Mouse (Mus musculus): ENCODE data around the gene Nt5c. TPM values are rescaled to one million over a fixed set of nuclear protein-coding genes. Genes with fewer than 3 reads are reported as not detected.
"Not testable (repeated sequence)": the region's sequence is repeated elsewhere in the genome, so short reads cannot be mapped to it uniquely, and the experiment has no call there.

Gene Nt5c
- polyA plus RNA-seq, 1 experiment from 2014 or later = 69.0 TPM

DNA sequence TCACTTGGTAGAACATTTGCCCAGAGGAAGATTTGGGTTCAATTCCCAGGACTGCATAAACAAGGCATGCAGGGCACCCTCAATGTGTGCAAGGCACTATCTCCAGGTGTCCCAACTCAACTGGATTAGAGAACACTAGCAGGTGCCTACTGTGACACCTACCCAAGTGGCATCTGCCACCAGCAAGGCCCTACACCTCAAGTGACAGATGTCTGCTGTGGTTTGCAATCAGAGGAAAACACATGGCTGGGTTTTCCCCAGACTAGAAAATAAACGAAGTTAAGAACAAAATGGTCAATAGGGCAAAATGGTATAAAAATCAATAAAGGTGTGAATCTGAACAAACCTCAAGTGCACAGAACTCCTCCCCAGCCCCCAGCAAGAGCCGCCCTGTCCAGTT, 16.4 kb upstream of the Nt5c start:
- H3K4me3 ChIP-seq = no peak overlapping the region
- WGBS (ENCODE audit: insufficient replicate concordance) = 46% methylated on average over 2 of the region's 2 CpGs
- peak overlapping the region; percentile 62 for H3K4me2 ChIP-seq
- peaks cover 85% of the 10 kb centered on the region for H3K4me1 ChIP-seq
- no peaks in the 10 kb centered on the region for H3K9me3 ChIP-seq (replicated peaks)
- H3K9ac ChIP-seq = peak overlapping the region; percentile 51; the same call in 1 of the 2 replicates
- H3K36me3 ChIP-seq = peaks cover 33% of the 10 kb centered on the region
- ATAC-seq = no peak
- no peaks in the 10 kb centered on the region for H3K27me3 ChIP-seq (replicated peaks)
- peak overlapping the region; percentile 89 for H3K27ac ChIP-seq

- H3K27me3 ChIP-seq (replicated peaks) = no peaks in the 10 kb centered on the region
- peak overlapping the region; percentile 59 for H3K9ac ChIP-seq
- peaks cover 47% of the 10 kb centered on the region for H3K36me3 ChIP-seq
- H3K4me3 ChIP-seq = peak overlapping the region; percentile 20
- ATAC-seq = peak; percentile 78
- no peaks in the 10 kb centered on the region for H3K9me3 ChIP-seq (replicated peaks)
- H3K27ac ChIP-seq = peak overlapping the region; percentile 89
- WGBS (ENCODE audit: insufficient replicate concordance) = 19% methylated on average over 3 of the region's 3 CpGs
- H3K4me1 ChIP-seq = peaks cover 70% of the 10 kb centered on the region
- H3K4me2 ChIP-seq = peak overlapping the region; percentile 62
Measured at GRCm38 (mm10) chr11:115506586-115506985, 14.9 kb upstream of the Nt5c start.

- Histone ChIP-seq H3K4me3 (no peak overlapping the region), H3K36me3 (peaks cover 76% of the 10 kb centered on the region), H3K4me1 (peaks cover 31% of the 10 kb centered on the region), H3K9me3 (replicated peaks) (no peaks in the 10 kb centered on the region), H3K27me3 (replicated peaks) (no peaks in the 10 kb centered on the region), H3K27ac (no peak overlapping the region), H3K4me2 (no peak overlapping the region), H3K9ac (no peak overlapping the region)
- ATAC-seq = no peak
- 91% methylated on average over 6 of the region's 6 CpGs for WGBS (ENCODE audit: insufficient replicate concordance)
Measured at GRCm38 (mm10) chr11:115502636-115503035, 11.0 kb upstream of the Nt5c start.

GRCm38 (mm10) chr11:115496559-115496958, 4.9 kb upstream of the Nt5c start:
- not testable (repeated sequence) for H3K9ac ChIP-seq; ATAC-seq; H3K27me3 ChIP-seq (replicated peaks); H3K4me3 ChIP-seq; H3K9me3 ChIP-seq (replicated peaks); H3K4me2 ChIP-seq; H3K27ac ChIP-seq
- WGBS (ENCODE audit: insufficient replicate concordance) = 77% methylated on average over 9 of the region's 9 CpGs
- H3K36me3 ChIP-seq = peaks cover 48% of the 10 kb centered on the region
- peaks cover 13% of the 10 kb centered on the region for H3K4me1 ChIP-seq

DNA sequence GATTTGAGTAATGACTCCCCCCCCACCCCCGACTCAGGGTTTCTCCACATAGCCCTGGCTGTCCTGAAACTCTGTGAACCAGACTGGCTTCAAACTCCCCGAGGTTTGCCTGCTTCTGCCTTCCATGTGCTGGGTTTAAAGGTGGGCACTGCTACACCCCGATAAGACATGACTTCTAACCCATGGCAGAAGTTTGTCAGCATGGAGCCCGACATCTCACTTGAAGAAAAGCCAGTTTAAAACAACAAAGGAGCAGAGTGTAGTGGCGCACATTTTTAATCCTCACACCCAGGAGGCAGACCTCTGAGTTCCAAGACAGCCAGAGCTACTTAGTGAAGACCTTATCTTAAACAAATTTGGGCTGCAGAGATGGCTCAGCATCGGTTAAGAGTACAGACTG, 725 bp upstream of the Nt5c start:
- no peak for ATAC-seq
- H3K4me3 ChIP-seq = peak overlapping the region; percentile 76
- peaks cover 25% of the 10 kb centered on the region for H3K4me1 ChIP-seq
- peak overlapping the region; percentile 86 for H3K27ac ChIP-seq
- 21% methylated on average over 6 of the region's 6 CpGs for WGBS (ENCODE audit: insufficient replicate concordance)
- H3K36me3 ChIP-seq = peaks cover 20% of the 10 kb centered on the region
- H3K9ac ChIP-seq = peak overlapping the region; percentile 81
- H3K4me2 ChIP-seq = peak overlapping the region; percentile 93
- H3K27me3 ChIP-seq (replicated peaks) = no peaks in the 10 kb centered on the region
- no peaks in the 10 kb centered on the region for H3K9me3 ChIP-seq (replicated peaks)

DNA sequence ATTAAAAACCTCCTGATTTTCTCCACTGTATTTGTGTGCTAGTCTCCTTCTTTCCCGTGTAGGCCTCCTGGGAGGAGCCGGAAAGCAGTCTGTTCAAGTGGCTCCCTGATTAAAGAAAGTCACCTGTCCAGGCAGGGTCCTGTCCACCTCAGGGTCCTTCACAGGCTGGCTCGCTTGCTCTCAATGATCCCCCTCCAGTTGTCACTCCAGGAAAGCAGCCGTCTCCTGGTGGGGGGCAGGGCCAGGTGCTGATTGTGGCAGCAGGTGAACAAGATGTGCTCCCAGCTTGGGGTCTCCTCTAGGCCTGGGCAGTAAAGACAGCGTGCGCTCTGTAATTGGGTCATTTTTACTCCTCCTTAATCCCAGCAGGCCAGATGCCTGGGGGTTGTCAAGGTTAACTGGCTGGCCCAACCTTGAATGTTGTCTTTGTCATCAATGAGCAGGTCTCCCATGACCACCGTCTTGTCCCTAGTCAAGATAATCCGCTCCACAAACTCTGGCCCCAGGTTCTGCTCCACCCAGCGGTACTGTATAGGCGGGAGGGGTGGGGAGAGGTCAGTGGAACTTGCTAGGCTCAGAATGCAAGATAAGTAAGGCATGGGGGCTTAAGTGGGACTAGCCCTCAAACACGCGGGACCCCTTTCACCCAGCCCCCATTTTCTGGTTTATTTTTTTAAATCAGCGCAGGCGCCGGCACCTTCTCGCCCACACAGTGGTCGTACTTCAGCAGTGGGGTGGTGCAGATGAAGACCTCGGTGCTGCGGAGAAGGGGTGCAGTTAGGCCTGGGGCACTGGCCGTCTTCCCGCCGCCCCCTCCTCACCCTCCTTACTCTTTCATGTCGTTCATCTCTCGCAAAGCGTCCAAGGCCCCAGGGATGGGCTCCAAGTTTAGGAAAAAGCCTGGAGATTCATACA, 964 bp downstream of the Nt5c start:
- Histone ChIP-seq H3K9ac (peak overlapping the region; percentile 81), H3K27ac (peak overlapping the region; percentile 86), H3K36me3 (peaks cover 14% of the 10 kb centered on the region), H3K4me3 (peak overlapping the region; percentile 76), H3K9me3 (replicated peaks) (no peaks in the 10 kb centered on the region), H3K4me2 (peak overlapping the region; percentile 93), H3K4me1 (peaks cover 25% of the 10 kb centered on the region), H3K27me3 (replicated peaks) (no peaks in the 10 kb centered on the region)
- peak; percentile 20 for ATAC-seq
- 24% methylated on average over 25 of the region's 25 CpGs for WGBS (ENCODE audit: insufficient replicate concordance)

- Histone ChIP-seq H3K36me3 (peaks cover 14% of the 10 kb centered on the region), H3K4me2 (no peak overlapping the region), H3K27me3 (replicated peaks) (no peaks in the 10 kb centered on the region), H3K4me1 (peaks cover 25% of the 10 kb centered on the region), H3K27ac (no peak overlapping the region), H3K4me3 (no peak overlapping the region), H3K9ac (no peak overlapping the region), H3K9me3 (replicated peaks) (no peaks in the 10 kb centered on the region)
- WGBS (ENCODE audit: insufficient replicate concordance) = 85% methylated on average over 19 of the region's 19 CpGs
- no peak for ATAC-seq
Measured at GRCm38 (mm10) chr11:115488551-115489104, 3.0 kb downstream of the Nt5c start.

DNA sequence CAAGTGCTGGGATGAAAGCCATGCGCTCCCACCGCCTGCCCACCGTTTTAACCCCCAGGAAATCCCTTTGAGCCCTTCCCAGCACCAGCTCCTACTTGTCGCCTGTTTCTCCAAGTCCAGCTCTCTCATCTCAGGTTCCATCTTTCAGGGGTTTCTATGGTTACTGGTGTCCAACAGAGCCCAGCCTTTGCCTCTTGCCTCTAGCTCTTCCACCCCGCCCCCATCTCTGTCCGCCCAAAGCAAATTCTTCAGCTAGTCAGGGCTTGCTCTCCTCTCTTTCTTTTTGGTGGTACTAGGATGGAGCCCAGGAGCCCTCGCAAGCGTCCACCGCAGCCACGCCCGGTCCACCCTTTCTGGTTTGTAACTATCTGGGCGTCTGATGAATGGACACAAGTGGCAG, 6.5 kb downstream of the Nt5c start:
- no peak for ATAC-seq
- Histone ChIP-seq H3K27ac (no peak overlapping the region), H3K36me3 (peaks cover 18% of the 10 kb centered on the region), H3K27me3 (replicated peaks) (no peaks in the 10 kb centered on the region), H3K4me2 (no peak overlapping the region), H3K4me1 (peaks cover 1% of the 10 kb centered on the region; the same call in 1 of the 2 replicates), H3K4me3 (no peak overlapping the region), H3K9ac (no peak overlapping the region), H3K9me3 (replicated peaks) (no peaks in the 10 kb centered on the region)
- 79% methylated on average over 12 of the region's 12 CpGs for WGBS (ENCODE audit: insufficient replicate concordance)

- no peak for ATAC-seq
- no peak overlapping the region for H3K4me2 ChIP-seq
- 20% methylated on average over 6 of the region's 6 CpGs for WGBS (ENCODE audit: insufficient replicate concordance)
Measured at GRCm38 (mm10) chr11:115483726-115484125, 7.9 kb downstream of the Nt5c start.

DNA sequence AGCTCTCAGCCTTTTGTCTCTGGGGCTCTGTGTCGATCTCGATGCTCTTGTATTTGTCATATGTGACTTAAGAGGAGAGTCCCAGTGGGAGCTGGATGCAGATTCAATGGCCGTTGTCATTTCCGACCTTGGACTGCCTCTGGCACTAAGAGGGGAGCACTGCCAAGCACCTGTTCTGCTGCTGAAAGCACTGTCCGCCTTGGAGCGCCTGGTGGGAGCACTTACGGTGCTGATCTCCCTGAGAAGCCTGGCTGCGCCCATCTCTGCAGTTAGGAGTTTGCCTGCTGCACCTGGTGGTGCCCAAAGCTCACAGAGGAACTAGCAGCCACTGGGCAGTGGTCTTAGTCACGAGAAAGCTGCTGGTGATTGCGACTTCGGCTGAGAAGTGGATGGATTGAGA, 8.4 kb downstream of the Nt5c start:
- Histone ChIP-seq H3K9ac (no peak overlapping the region), H3K4me3 (no peak overlapping the region), H3K27me3 (replicated peaks) (no peaks in the 10 kb centered on the region), H3K27ac (no peak overlapping the region), H3K36me3 (peaks cover 7% of the 10 kb centered on the region), H3K4me1 (no peaks in the 10 kb centered on the region), H3K4me2 (no peak overlapping the region), H3K9me3 (replicated peaks) (no peaks in the 10 kb centered on the region)
- no peak for ATAC-seq
- WGBS (ENCODE audit: insufficient replicate concordance) = 64% methylated on average over 11 of the region's 11 CpGs

More at GRCm38 (mm10) chr11:115483726-115484125, 7.9 kb downstream of the Nt5c start:
- Histone ChIP-seq H3K4me3 (no peak overlapping the region), H3K9me3 (replicated peaks) (no peaks in the 10 kb centered on the region), H3K9ac (no peak overlapping the region), H3K4me1 (no peaks in the 10 kb centered on the region), H3K27ac (no peak overlapping the region), H3K36me3 (peaks cover 10% of the 10 kb centered on the region), H3K27me3 (replicated peaks) (no peaks in the 10 kb centered on the region)

DNA sequence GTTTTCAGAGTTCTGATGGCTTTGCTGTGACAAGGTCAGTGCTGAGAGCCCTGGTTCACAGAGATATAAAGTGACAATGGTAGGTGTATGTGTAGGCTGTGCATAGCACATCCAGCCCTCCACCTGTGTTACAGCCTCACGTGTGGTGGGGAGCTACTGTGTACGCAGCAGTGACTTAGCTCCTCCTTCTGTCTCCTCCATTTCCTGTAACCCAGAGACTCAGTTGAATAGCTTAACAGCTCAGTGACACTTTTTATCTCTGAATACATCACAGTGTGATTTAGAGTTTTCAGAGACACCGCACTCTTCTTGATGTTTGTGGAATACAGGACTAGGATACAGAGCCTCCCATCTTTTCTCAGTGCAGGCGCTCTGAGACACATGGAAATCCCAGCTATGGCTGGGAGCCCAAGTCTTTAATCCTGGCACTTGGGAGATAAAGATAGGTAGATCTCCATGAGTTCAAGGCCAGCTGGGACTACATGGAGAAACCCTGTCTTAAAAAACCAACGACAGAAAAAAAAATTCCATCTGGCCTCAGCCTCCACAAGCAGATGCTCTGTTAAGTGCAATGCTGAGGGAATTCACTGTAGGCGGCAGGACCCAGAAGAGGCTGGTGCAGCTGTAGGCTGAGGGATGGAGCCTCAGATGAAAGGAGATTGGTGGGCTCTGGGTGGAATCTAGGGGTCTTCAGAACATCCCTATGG, 10.0 kb downstream of the Nt5c start:
- Histone ChIP-seq H3K9me3 (replicated peaks) (no peaks in the 10 kb centered on the region), H3K36me3 (peaks cover 7% of the 10 kb centered on the region), H3K4me3 (no peak overlapping the region), H3K4me1 (peaks cover 9% of the 10 kb centered on the region), H3K4me2 (no peak overlapping the region), H3K9ac (no peak overlapping the region), H3K27ac (no peak overlapping the region), H3K27me3 (replicated peaks) (no peaks in the 10 kb centered on the region)
- ATAC-seq = no peak
- WGBS (ENCODE audit: insufficient replicate concordance) = 71% methylated on average over 6 of the region's 6 CpGs
